Mouse (Mus musculus) regulatory T cell (primary cell): ENCODE results near the gene Rnf157.

Source experiments
- in situ Hi-C: fragments of 300-600 bp; cut with MboI, MseI; formaldehyde crosslinking; loops from one replicate; pipeline ENCODE4 v1.15.1; 2025; ENCODE audit warnings: high pct_unique_total_duplicates

Rnf157 gene

GRCm38 (mm10) chr11:116307762-116308531 is 104.9 kb downstream of the Rnf157 start:
- in situ Hi-C loops = no loop called here

DNA sequence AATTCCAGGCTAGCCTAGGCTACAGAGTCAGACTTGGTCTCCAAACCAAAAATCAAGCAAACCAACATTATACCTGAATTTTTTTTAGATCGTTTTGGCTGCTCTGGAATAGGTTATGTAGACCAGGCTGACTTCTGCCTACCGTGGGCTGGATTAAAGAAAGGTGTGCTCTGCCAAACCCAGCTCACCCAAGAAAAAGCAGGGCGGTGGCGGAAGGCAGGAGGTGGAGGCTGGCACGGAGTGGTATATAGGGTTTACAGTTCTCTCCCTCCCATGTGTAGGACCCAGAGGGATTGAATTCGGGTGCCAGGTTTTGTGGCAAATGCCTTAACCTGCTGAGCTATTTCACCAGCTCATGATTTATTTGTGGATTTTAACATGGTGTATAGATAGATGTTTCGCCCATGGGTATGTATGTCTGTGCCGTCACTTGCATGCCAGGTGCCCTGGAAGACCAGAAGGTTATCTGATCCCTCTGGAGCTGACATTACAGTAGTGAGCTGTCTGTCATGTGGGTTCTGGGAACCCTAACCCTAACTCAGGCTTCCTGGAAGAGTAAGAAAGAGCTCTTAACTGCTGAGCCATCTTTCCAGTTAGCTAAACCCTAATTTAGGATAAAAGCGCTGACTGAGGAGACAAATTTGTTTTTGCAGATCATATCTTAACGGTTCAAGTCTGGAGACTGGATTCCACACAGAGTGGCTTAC is 105.7 kb downstream of the Rnf157 start, which contains the start of gene Exoc7:
Exoc7 (minus strand) TSS at position 215 of the 707 bp plus-strand sequence.
- in situ Hi-C loops = no loop called here

GRCm38 (mm10) chr11:116306126-116306982 is 106.5 kb downstream of the Rnf157 start:
- in situ Hi-C loops = no loop called here

GRCm38 (mm10) chr11:116305423-116305822 is 107.4 kb downstream of the Rnf157 start:
- in situ Hi-C loops = no loop called here

- in situ Hi-C loops = no loop called here
These were observed 114.2 kb downstream of the Rnf157 start for GRCm38 (mm10) chr11:116298621-116299020.

- in situ Hi-C loops = no loop called here
These were observed 114.6 kb downstream of the Rnf157 start for GRCm38 (mm10) chr11:116298221-116298620.

- in situ Hi-C loops = no loop called here
These were observed 115.8 kb downstream of the Rnf157 start for GRCm38 (mm10) chr11:116297017-116297416.

DNA sequence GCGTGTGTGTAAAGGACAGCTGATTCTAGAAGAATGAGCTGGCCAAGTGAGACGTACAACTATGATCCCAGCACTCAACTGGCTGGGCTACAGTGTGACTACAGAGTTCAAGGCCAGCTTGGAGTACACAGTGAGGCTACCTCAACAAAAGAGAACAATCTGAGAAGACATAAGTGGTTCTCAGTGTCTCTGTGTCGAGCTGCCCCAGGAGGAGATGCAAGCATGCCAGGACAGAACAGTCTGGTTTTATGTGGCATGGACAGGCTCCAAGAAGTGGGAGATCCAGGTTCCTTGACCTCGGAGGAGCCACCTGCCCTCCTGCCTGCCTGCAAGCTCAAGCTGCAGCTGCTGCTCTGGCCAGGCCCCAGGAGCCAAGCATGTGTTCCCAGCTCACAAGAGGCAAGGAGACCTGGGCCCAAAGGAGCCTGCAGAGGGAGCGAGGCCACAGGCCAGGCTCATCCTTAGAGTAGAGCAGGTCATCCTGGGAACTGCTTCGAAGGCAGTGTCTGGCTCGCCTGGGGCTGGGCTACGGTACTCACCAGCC is 116.6 kb downstream of the Rnf157 start:
- in situ Hi-C loops = no loop called here

DNA sequence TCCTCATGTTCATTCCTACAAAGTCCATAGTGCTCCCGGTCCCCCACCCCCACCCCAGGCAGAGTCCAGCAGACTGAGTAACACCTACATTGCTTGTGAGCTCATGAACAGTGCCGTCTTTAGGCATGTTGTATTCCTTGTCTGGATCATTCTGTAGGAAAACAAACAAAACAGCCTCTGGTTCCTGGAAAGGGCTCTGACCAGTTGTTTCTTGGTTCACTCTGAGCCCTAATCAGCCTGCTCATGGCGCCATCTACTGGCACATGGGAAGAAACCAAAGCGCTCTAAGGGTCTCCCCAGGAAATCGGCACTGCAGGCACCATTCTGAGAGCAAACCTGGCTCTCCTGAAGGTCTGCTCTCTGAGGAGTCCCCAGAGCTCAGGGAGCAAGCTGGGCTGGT is 118.5 kb downstream of the Rnf157 start:
- in situ Hi-C loops = no loop called here

DNA sequence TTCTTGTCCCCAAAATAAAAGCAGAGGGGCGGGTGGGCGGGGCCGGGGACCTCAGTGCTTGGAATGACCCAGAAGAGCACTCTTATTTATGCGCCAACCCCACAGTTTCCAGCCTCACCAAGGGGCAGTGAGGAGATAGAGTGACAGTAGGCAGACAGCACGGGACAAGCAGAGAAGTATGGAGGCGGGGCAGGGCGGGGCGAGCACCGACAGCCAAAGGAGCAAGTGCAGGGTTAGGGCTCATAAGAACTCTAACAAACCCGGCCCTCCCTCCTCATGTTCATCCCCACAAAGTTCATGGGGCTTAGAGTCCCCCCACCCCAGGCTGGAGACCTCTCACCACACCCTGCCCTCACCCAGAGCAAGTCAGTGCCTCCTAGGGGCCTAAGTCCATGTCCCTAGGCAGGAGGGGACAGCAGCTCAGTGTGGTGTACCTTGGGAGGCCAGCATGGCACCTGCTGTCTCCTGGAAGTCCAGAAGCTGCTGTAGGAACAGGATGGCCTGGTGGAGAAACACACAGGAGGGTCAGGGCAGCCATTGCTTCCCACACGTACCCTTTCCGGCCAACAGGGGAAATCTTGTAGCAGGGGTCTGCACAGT is 119.2 kb downstream of the Rnf157 start:
- in situ Hi-C loops = no loop called here

DNA sequence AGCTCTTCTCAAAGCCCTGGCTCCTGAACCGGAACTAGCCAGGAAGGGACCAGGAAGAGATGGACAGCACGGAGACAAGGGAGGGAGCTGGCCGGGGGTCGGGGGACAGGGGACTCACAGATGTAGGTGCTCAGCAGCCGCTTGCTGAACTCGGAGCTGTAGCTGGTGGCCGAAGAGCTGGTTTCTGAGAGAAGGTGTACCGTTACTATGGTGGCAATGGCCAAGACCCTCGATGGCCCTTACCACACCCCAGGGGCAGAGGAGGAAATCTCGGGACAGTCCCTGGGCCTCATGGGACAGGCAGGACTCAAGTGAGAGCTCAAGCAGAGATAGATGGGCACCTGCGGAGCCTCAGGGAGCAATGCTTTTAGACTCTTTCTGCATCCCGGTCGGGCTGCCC is 120.4 kb downstream of the Rnf157 start:
- in situ Hi-C loops = no loop called here

- in situ Hi-C loops = no loop called here
These were observed 122.3 kb downstream of the Rnf157 start for GRCm38 (mm10) chr11:116290556-116290955.

DNA sequence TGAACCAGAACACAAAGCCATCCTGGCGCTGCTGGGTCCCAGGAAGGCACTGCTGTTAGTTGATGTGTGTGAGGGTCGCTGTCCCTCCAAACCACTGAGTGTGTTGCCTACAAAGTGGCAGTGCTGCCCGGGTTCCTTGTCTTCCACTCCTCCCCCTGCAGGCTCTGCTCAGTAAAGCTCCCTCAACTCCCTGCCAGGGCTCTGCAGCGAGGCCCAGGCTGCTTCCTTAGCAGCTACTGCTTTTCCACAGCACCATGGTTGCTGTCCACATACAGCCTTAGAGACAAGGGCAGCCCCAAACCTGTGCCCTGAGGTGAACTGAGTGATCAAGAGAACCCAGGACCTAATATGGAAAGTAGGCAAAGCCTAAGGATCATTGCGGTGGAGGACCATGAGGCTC is 125.5 kb downstream of the Rnf157 start:
- in situ Hi-C loops = no loop called here
